Mouse (Mus musculus) liver, postnatal 0 days (tissue): Measurements from ENCODE around the gene Smarca4.

Source experiments
- CTCF ChIP-seq: sonication (generic); IDR thresholded peaks from 2 replicates; pipeline ENCODE4 v1.5.1; 2016; ENCODE audit warnings: antibody characterized with exemption, low read depth
- EP300 ChIP-seq: IDR thresholded peaks from 2 replicates; pipeline ENCODE4 v1.6.1; 2016; ENCODE audit warnings: antibody characterized with exemption, low read depth, mild to moderate bottlenecking

GRCm38 (mm10) chr9:21604119-21604518, 11.8 kb upstream of the Smarca4 start:
- 0 out of 2 replicates have a peak, but pooled peaks have one; percentile 15 for TF ChIP-seq CTCF
- TF ChIP-seq EP300, result no peak
